Mouse (Mus musculus): ENCODE measurements around the gene Gc.

Gc gene

GRCm38 (mm10) chr5:89405132-89405531 lies 52.6 kb downstream of the Gc start:
- Histone ChIP-seq H3K4me3 (replicated peaks; ENCODE audit: low read length) (no peak overlapping the region), H3K9me3 (ENCODE audit: low read length) (peaks cover 4% of the 10 kb centered on the region; the same call in 1 of the 2 replicates), H3K27me3 (ENCODE audit: insufficient read depth, low read length) (no peaks in the 10 kb centered on the region), H3K4me1 (replicated peaks; ENCODE audit: low read depth, low read length) (peaks cover 13% of the 10 kb centered on the region), H3K36me3 (ENCODE audit: insufficient read depth, low read length) (no peaks in the 10 kb centered on the region)
- TF ChIP-seq CTCF (conservative IDR thresholded peaks at IDR 0.05; ENCODE audit: low read length) (no peak), POU5F1 (IDR thresholded peaks at IDR 0.05; ENCODE audit: borderline replicate concordance, low read length) (no peak), NANOG (IDR thresholded peaks at IDR 0.05; ENCODE audit: borderline replicate concordance, low read length) (no peak)

- Histone ChIP-seq H3K36me3 (ENCODE audit: insufficient read depth, low read length) (no peaks in the 10 kb centered on the region), H3K4me3 (replicated peaks; ENCODE audit: low read length) (no peak overlapping the region), H3K27me3 (ENCODE audit: insufficient read depth, low read length) (no peaks in the 10 kb centered on the region), H3K4me1 (replicated peaks; ENCODE audit: low read depth, low read length) (no peaks in the 10 kb centered on the region), H3K9me3 (ENCODE audit: low read length) (peaks cover 9% of the 10 kb centered on the region)
- TF ChIP-seq CTCF (conservative IDR thresholded peaks at IDR 0.05; ENCODE audit: low read length) (no peak), POU5F1 (IDR thresholded peaks at IDR 0.05; ENCODE audit: borderline replicate concordance, low read length) (no peak), NANOG (IDR thresholded peaks at IDR 0.05; ENCODE audit: borderline replicate concordance, low read length) (no peak)
Observed at GRCm38 (mm10) chr5:89390405-89390804, 67.3 kb downstream of the Gc start.

- Histone ChIP-seq H3K9me3 (ENCODE audit: low read length) (no peaks in the 10 kb centered on the region), H3K4me3 (replicated peaks; ENCODE audit: low read length) (no peak overlapping the region), H3K36me3 (ENCODE audit: insufficient read depth, low read length) (no peaks in the 10 kb centered on the region), H3K27me3 (ENCODE audit: insufficient read depth, low read length) (no peaks in the 10 kb centered on the region), H3K4me1 (replicated peaks; ENCODE audit: low read depth, low read length) (no peaks in the 10 kb centered on the region)
- TF ChIP-seq POU5F1 (IDR thresholded peaks at IDR 0.05; ENCODE audit: borderline replicate concordance, low read length) (no peak), CTCF (conservative IDR thresholded peaks at IDR 0.05; ENCODE audit: low read length) (0 out of 2 replicates have a peak, but pooled peaks have one; percentile 12)
Observed at GRCm38 (mm10) chr5:89384204-89384603, 73.5 kb downstream of the Gc start.

GRCm38 (mm10) chr5:89381340-89381739 lies 76.4 kb downstream of the Gc start:
- H3K4me1 ChIP-seq (replicated peaks; ENCODE audit: low read depth, low read length), result no peaks in the 10 kb centered on the region
- H3K36me3 ChIP-seq (ENCODE audit: insufficient read depth, low read length), result no peaks in the 10 kb centered on the region
- H3K9me3 ChIP-seq (ENCODE audit: low read length), result no peaks in the 10 kb centered on the region
- no peak overlapping the region for H3K4me3 ChIP-seq (replicated peaks; ENCODE audit: low read length)
- TF ChIP-seq CTCF (conservative IDR thresholded peaks at IDR 0.05; ENCODE audit: low read length), result no peak
- no peak for TF ChIP-seq POU5F1 (IDR thresholded peaks at IDR 0.05; ENCODE audit: borderline replicate concordance, low read length)
- no peak for TF ChIP-seq NANOG (IDR thresholded peaks at IDR 0.05; ENCODE audit: borderline replicate concordance, low read length)
- no peaks in the 10 kb centered on the region for H3K27me3 ChIP-seq (ENCODE audit: insufficient read depth, low read length)

GRCm38 (mm10) chr5:89370140-89370539 lies 87.6 kb downstream of the Gc start:
- H3K27me3 ChIP-seq (ENCODE audit: insufficient read depth, low read length), result no peaks in the 10 kb centered on the region
- no peaks in the 10 kb centered on the region for H3K9me3 ChIP-seq (ENCODE audit: low read length)
- H3K36me3 ChIP-seq (ENCODE audit: insufficient read depth, low read length), result no peaks in the 10 kb centered on the region
- no peaks in the 10 kb centered on the region for H3K4me1 ChIP-seq (replicated peaks; ENCODE audit: low read depth, low read length)
- H3K4me3 ChIP-seq (replicated peaks; ENCODE audit: low read length), result no peak overlapping the region
- no peak for TF ChIP-seq POU5F1 (IDR thresholded peaks at IDR 0.05; ENCODE audit: borderline replicate concordance, low read length)
- no peak for TF ChIP-seq CTCF (conservative IDR thresholded peaks at IDR 0.05; ENCODE audit: low read length)
- TF ChIP-seq NANOG (IDR thresholded peaks at IDR 0.05; ENCODE audit: borderline replicate concordance, low read length), result no peak

GRCm38 (mm10) chr5:89368045-89368743 lies 89.5 kb downstream of the Gc start:
- Histone ChIP-seq H3K36me3 (ENCODE audit: insufficient read depth, low read length) (no peaks in the 10 kb centered on the region), H3K9me3 (ENCODE audit: low read length) (no peaks in the 10 kb centered on the region), H3K27me3 (ENCODE audit: insufficient read depth, low read length) (no peaks in the 10 kb centered on the region), H3K4me3 (replicated peaks; ENCODE audit: low read length) (no peak overlapping the region), H3K4me1 (replicated peaks; ENCODE audit: low read depth, low read length) (no peaks in the 10 kb centered on the region)
- TF ChIP-seq NANOG (IDR thresholded peaks at IDR 0.05; ENCODE audit: borderline replicate concordance, low read length) (no peak), POU5F1 (IDR thresholded peaks at IDR 0.05; ENCODE audit: borderline replicate concordance, low read length) (no peak), CTCF (conservative IDR thresholded peaks at IDR 0.05; ENCODE audit: low read length) (no peak)

All from E14TG2a.4 (cell line).